Mouse (Mus musculus): ENCODE measurements around the gene Cldn12.

Cldn12 gene

GRCm38 (mm10) chr5:5494269-5495005 is 20.3 kb downstream of the Cldn12 start:
- peak in 1 of 2 experiments; percentile 40 for DNase-seq

- no peak for DNase-seq
Observed at GRCm38 (mm10) chr5:5492163-5492562, 22.6 kb downstream of the Cldn12 start.

- DNase-seq = no peak
Observed at GRCm38 (mm10) chr5:5486071-5486470, 28.7 kb downstream of the Cldn12 start.

GRCm38 (mm10) chr5:5483254-5483858 is 31.4 kb downstream of the Cldn12 start:
- no peak for DNase-seq

GRCm38 (mm10) chr5:5481662-5482061 is 33.1 kb downstream of the Cldn12 start:
- no peak for DNase-seq

GRCm38 (mm10) chr5:5479043-5479442 is 35.7 kb downstream of the Cldn12 start, which contains the start of gene 1700015F17Rik:
Gene 1700015F17Rik, minus strand, starts transcription at chr5:5479143.
- DNase-seq = no peak

GRCm38 (mm10) chr5:5476133-5476532 is 38.6 kb downstream of the Cldn12 start:
- no peak for DNase-seq

- no peak for DNase-seq
Observed at GRCm38 (mm10) chr5:5465256-5465655, 49.5 kb downstream of the Cldn12 start.
